Mouse (Mus musculus): ENCODE results near the gene Dapk1. TPM values are rescaled to one million over a fixed set of nuclear protein-coding genes. Genes with fewer than 3 reads are reported as not detected.

Dapk1 gene
- 13.1 and 15.4 TPM in 2 replicates for polyA plus RNA-seq (2015; fragmentation: Nextera tagmentation; extraction: Ambion mirVana)

DNA sequence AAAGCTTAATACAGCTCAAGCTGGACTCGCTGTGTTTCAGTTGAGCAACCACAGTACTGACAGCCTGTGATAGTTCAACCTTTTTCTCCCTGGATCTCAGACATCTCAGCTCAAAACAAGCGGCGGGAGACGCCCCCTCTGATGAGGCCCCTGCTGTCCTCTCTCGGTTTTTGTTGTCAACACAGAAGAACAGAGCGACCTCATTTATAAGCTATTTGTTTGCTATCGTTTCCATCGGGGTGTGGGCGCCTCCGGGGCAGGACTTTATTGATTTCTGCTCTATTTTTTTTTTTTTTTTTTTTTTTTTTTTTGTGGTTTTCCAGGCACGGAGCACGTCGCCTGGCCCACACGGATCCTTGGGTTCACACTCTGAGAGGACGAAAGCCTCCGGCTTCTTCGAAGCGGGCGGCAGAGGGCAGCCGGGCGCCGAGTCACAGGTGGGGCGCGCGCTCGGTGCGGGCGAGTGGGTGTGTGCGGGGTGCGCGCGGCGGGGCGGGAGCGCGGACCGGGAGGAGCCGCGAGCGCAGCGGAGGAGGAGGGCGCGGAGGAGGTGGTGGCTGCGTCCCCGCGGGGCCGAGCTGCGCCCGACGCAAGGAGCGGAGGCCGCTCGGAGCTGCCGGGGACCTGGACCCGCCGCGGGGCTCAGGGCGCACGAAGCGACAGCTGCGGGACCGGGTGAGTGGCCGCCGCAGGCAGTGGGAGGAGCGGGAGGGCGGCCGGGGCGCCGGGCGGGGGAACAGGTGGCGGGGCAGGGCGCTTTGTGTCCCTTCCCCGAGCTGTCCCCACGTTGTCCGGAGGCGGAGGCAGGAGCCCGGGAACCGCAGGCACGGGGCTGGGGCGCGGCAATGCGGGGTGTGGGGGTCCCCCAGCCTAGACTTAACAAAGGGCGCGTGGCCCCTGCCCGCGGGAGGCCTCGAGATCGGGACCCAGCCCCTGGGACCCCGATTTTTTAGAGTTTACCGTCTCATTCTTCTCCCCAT lies at the start of gene Dapk1:
TSS of gene Dapk1 (plus strand) at position 512 of the 980 bp plus-strand sequence.
- Histone ChIP-seq H3K27ac (peak within 1 kb of the TSS; percentile 77), H3K9ac (peak within 1 kb of the TSS; percentile 65), H3K27me3 (replicated peaks) (no peaks in the 10 kb centered on the region), H3K4me1 (peaks cover 11% of the 10 kb centered on the region; the same call in 1 of the 2 replicates), H3K4me3 (replicated peaks) (peak within 1 kb of the TSS; percentile 82), H3K36me3 (no peaks in the 10 kb centered on the region), H3K4me2 (peak within 1 kb of the TSS; percentile 95), H3K9me3 (no peaks in the 10 kb centered on the region)
- under 1% methylated on average over 84 of the region's 90 CpGs for WGBS
- peak; percentile 89 for ATAC-seq (ENCODE audit: insufficient read depth, low FRiP score, low read depth)

GRCm38 (mm10) chr13:60553326-60553725 lies 48.4 kb upstream of the Dapk1 start:
- WGBS: 68% methylated on average over 3 of the region's 3 CpGs
- no peaks in the 10 kb centered on the region for H3K9me3 ChIP-seq
- H3K36me3 ChIP-seq: no peaks in the 10 kb centered on the region
- no peak overlapping the region for H3K4me3 ChIP-seq (replicated peaks)
- H3K27me3 ChIP-seq (replicated peaks): no peaks in the 10 kb centered on the region
- ATAC-seq (ENCODE audit: insufficient read depth, low FRiP score, low read depth): no peak
- no peak overlapping the region for H3K9ac ChIP-seq
- H3K27ac ChIP-seq: no peak overlapping the region
- no peak overlapping the region for H3K4me2 ChIP-seq
- H3K4me1 ChIP-seq: no peaks in the 10 kb centered on the region

DNA sequence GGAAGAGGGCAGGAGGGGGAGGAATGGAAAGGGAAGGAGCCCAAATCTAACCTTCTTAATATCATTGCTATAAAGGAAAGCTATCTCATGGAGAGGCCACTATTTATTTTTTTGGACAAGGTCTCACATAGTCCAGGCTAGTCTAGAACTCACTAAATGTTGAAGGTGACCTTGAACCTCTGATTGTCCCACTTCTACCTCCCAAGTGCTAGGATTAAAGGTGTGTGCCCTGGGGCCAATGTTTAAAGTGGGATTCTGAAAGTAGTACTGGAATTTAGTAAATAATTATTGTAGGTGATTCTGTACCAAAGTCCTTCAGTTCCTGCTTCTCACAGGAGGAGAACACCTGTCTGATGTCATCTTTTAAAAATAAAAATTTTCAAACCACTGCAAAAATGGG lies 45.3 kb upstream of the Dapk1 start:
- no peak overlapping the region for H3K4me2 ChIP-seq
- no peaks in the 10 kb centered on the region for H3K27me3 ChIP-seq (replicated peaks)
- H3K4me3 ChIP-seq (replicated peaks): no peak overlapping the region
- no peak overlapping the region for H3K27ac ChIP-seq
- no peak for ATAC-seq (ENCODE audit: insufficient read depth, low FRiP score, low read depth)
- H3K36me3 ChIP-seq: no peaks in the 10 kb centered on the region
- H3K9me3 ChIP-seq: no peaks in the 10 kb centered on the region
- no peak overlapping the region for H3K9ac ChIP-seq
- H3K4me1 ChIP-seq: no peaks in the 10 kb centered on the region

- H3K9ac ChIP-seq: no peak overlapping the region
- H3K4me2 ChIP-seq: no peak overlapping the region
- no peaks in the 10 kb centered on the region for H3K4me1 ChIP-seq
- no peaks in the 10 kb centered on the region for H3K36me3 ChIP-seq
- H3K27me3 ChIP-seq (replicated peaks): no peaks in the 10 kb centered on the region
- H3K4me3 ChIP-seq (replicated peaks): no peak overlapping the region
- no peak overlapping the region for H3K27ac ChIP-seq
- no peak for ATAC-seq (ENCODE audit: insufficient read depth, low FRiP score, low read depth)
- H3K9me3 ChIP-seq: no peaks in the 10 kb centered on the region
These were observed 44.8 kb upstream of the Dapk1 start for GRCm38 (mm10) chr13:60556911-60557310.

- Histone ChIP-seq H3K9ac (no peak overlapping the region), H3K4me1 (no peaks in the 10 kb centered on the region), H3K4me2 (no peak overlapping the region), H3K4me3 (replicated peaks) (no peak overlapping the region), H3K27me3 (replicated peaks) (no peaks in the 10 kb centered on the region), H3K36me3 (no peaks in the 10 kb centered on the region), H3K27ac (no peak overlapping the region), H3K9me3 (no peaks in the 10 kb centered on the region)
- no peak for ATAC-seq (ENCODE audit: insufficient read depth, low FRiP score, low read depth)
- 59% methylated on average over 6 of the region's 6 CpGs for WGBS
These were observed 37.4 kb upstream of the Dapk1 start for GRCm38 (mm10) chr13:60564303-60564702.

DNA sequence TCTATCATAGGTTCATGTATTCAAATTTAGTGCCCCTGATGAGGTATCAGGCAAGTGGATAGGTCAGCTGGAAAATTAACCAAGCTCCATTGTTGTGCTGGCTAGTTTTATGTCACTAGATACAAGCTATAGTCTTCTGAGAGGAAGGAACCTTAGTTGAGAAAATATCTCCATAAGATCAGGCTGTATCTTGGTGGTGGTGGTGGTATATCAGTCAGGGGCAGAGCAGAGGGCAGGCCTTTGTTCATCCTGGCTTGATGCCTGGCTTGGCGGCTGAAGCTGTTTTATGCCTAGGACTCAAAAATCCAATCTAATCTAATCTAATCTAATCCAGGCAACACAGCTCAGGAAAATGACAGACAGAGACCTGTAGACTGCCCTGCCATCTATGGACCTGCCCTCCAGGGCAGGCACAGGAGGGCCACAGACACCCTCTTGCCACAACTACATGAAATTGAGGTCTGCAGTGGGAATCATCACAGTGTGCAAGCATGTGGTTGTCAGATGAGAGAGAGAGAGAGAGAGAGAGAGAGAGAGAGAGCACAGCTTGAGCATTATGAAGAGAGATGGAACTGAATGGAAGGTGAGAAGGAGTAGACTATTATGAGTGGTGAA lies 32.7 kb upstream of the Dapk1 start:
- Histone ChIP-seq H3K36me3 (no peaks in the 10 kb centered on the region), H3K4me3 (replicated peaks) (no peak overlapping the region), H3K27me3 (replicated peaks) (no peaks in the 10 kb centered on the region), H3K9me3 (no peaks in the 10 kb centered on the region), H3K9ac (no peak overlapping the region), H3K4me2 (no peak overlapping the region), H3K27ac (no peak overlapping the region), H3K4me1 (no peaks in the 10 kb centered on the region)
- WGBS: 89% methylated on average over 1 of the region's 1 CpGs
- ATAC-seq (ENCODE audit: insufficient read depth, low FRiP score, low read depth): no peak

DNA sequence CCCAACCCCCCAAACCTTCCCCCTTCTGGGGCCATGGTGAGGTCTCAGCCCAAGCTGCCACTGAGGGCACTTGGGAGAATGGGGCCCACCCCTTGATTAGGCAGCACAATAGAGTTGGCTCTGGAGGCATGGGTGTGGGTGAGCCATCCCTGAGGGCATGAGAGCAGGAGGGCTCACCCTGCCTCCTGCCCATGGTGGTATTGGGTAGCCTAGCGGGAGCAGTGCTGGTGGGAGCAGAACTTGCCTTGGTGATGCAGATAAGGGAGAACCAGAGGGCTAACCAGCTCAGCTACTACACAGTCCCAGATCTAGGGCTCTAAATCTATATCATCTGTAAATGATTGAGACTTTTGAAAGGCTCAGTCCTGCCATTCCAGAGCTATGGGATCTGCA lies 32.2 kb upstream of the Dapk1 start:
- Histone ChIP-seq H3K27me3 (replicated peaks) (no peaks in the 10 kb centered on the region), H3K4me1 (no peaks in the 10 kb centered on the region), H3K27ac (no peak overlapping the region), H3K9ac (no peak overlapping the region), H3K4me3 (replicated peaks) (no peak overlapping the region), H3K9me3 (no peaks in the 10 kb centered on the region), H3K4me2 (no peak overlapping the region), H3K36me3 (no peaks in the 10 kb centered on the region)
- 100% methylated on average over 1 of the region's 1 CpGs for WGBS
- ATAC-seq (ENCODE audit: insufficient read depth, low FRiP score, low read depth): no peak

GRCm38 (mm10) chr13:60573541-60573940 lies 28.2 kb upstream of the Dapk1 start:
- Histone ChIP-seq H3K4me3 (replicated peaks) (no peak overlapping the region), H3K9ac (no peak overlapping the region), H3K9me3 (no peaks in the 10 kb centered on the region), H3K4me2 (no peak overlapping the region), H3K36me3 (no peaks in the 10 kb centered on the region), H3K4me1 (no peaks in the 10 kb centered on the region), H3K27ac (no peak overlapping the region), H3K27me3 (replicated peaks) (no peaks in the 10 kb centered on the region)
- 72% methylated on average over 3 of the region's 3 CpGs for WGBS
- no peak for ATAC-seq (ENCODE audit: insufficient read depth, low FRiP score, low read depth)

DNA sequence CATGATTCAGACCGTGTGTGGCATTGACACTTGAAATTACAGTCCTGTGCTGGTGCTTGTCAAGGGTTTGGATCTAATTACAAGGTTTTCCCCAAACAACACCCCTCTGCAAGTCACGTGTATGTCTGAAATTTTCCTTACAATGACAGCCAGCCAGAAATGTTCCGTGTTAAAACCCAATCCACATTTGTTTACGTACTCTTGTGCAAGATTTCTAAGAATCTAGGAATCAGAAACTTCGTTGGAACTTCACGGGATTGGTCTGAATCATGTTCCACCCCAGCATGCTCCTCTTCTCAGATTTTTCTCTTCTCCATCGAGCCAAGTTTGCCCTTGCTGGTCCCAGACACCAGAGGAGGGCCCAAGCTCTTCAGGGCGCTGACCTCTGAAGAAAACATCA lies 27.8 kb upstream of the Dapk1 start:
- H3K9me3 ChIP-seq: no peaks in the 10 kb centered on the region
- H3K4me3 ChIP-seq (replicated peaks): no peak overlapping the region
- no peaks in the 10 kb centered on the region for H3K36me3 ChIP-seq
- 64% methylated on average over 8 of the region's 8 CpGs for WGBS
- no peaks in the 10 kb centered on the region for H3K4me1 ChIP-seq
- H3K27ac ChIP-seq: no peak overlapping the region
- H3K9ac ChIP-seq: no peak overlapping the region
- no peak for ATAC-seq (ENCODE audit: insufficient read depth, low FRiP score, low read depth)
- H3K4me2 ChIP-seq: no peak overlapping the region
- H3K27me3 ChIP-seq (replicated peaks): no peaks in the 10 kb centered on the region

GRCm38 (mm10) chr13:60578541-60578940 lies 23.2 kb upstream of the Dapk1 start:
- no peak for ATAC-seq (ENCODE audit: insufficient read depth, low FRiP score, low read depth)
- Histone ChIP-seq H3K36me3 (no peaks in the 10 kb centered on the region), H3K27me3 (replicated peaks) (no peaks in the 10 kb centered on the region), H3K9ac (no peak overlapping the region), H3K9me3 (no peaks in the 10 kb centered on the region), H3K27ac (no peak overlapping the region), H3K4me2 (no peak overlapping the region), H3K4me1 (no peaks in the 10 kb centered on the region), H3K4me3 (replicated peaks) (no peak overlapping the region)
- 67% methylated on average over 3 of the region's 3 CpGs for WGBS

DNA sequence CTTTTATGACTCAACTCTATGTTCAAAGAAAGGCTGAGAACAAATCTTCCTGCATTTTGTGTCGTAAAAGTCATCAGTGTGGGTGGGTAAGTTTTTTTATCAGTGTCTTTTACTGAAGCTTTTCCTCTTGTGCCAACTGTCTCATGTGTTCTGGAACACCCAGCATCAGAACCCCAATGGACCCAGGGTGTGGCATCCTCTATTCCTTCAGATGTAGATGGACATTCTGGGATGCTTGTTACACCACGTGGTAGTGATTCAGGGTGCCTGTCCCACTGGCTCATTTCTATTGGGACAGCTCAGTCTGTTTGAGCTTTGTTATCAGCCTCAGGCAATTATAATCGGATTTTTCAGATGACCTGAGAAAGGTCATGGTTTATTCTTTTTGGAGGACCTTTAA lies 6.9 kb upstream of the Dapk1 start:
- H3K4me1 ChIP-seq: no peaks in the 10 kb centered on the region
- H3K27ac ChIP-seq: no peak overlapping the region
- no peaks in the 10 kb centered on the region for H3K9me3 ChIP-seq
- ATAC-seq (ENCODE audit: insufficient read depth, low FRiP score, low read depth): no peak
- H3K4me2 ChIP-seq: no peak overlapping the region
- 64% methylated on average over 3 of the region's 3 CpGs for whole genome bisulfite sequencing
- no peaks in the 10 kb centered on the region for H3K36me3 ChIP-seq
- no peak overlapping the region for H3K9ac ChIP-seq
- no peaks in the 10 kb centered on the region for H3K27me3 ChIP-seq (replicated peaks)
- no peak overlapping the region for H3K4me3 ChIP-seq (replicated peaks)

- no peak overlapping the region for H3K27ac ChIP-seq
- no peaks in the 10 kb centered on the region for H3K27me3 ChIP-seq (replicated peaks)
- WGBS: 86% methylated on average over 6 of the region's 6 CpGs
- no peak overlapping the region for H3K9ac ChIP-seq
- ATAC-seq (ENCODE audit: insufficient read depth, low FRiP score, low read depth): no peak
- no peaks in the 10 kb centered on the region for H3K36me3 ChIP-seq
- no peaks in the 10 kb centered on the region for H3K4me1 ChIP-seq
- H3K4me3 ChIP-seq (replicated peaks): no peak overlapping the region
- no peaks in the 10 kb centered on the region for H3K9me3 ChIP-seq
- no peak overlapping the region for H3K4me2 ChIP-seq
These were observed 6.2 kb upstream of the Dapk1 start for GRCm38 (mm10) chr13:60595519-60595918.
